Mouse (Mus musculus): ENCODE measurements around the gene Fbxl14. TPM values are rescaled to one million over a fixed set of nuclear protein-coding genes. Genes with fewer than 3 reads are reported as not detected.
"Not testable (repeated sequence)": the region's sequence is repeated elsewhere in the genome, so short reads cannot be mapped to it uniquely, and the experiment has no call there.

Gene Fbxl14
- total RNA-seq (2022), result 10 to 100 TPM; 35.2 to 38.8 (median 36.3) TPM

DNA sequence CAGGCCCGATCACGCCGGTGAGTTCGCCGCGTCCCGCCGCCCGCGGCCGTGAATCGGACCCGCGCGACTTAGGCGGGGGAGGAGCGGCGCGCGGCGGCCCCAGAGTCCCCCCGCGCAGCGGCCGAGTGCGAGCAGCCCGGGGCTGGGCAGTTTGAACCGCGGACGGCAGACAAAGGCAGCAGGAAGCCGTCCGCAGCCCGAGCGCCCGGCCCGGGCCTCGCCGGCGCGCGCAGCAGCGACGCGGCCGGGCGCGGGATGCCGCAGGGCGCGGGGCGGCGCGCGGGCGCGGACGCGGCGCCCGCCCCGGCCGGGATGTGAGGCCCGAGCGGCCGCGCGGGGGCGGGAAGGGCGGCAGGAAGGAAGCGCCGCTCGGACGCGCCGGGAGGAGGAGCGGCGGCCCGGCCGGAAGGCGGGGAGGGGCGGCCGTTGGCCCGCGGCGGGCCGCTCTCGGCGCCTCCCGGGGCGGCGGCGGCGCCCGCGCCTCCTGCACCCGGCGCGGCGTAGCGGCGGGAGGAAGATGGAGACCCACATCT, at the start of gene Fbxl14:
Fbxl14 (plus strand) TSS at position 326 of the 533 bp plus-strand sequence.
- no peak for DNase-seq

DNA sequence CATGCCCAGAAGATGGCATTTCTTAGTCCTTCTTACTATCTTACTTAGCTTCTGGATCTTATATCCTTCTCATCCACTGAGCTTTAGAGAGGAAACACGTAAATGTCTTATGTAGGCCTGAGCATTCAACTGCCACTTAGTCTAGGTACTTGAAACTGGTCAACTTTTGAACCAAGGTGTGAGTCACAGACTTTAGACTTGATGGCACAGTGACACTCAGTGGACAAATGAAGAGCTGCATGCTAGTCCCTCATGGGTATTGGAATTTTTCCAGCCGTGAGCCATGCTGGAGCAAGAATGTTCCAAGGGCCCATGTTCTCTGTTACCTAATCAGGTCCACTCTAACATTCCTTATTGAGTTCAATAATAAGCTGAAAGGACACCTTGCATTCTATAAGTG, 49.0 kb upstream of the Fbxl14 start:
- peak; percentile 52 for DNase-seq

DNA sequence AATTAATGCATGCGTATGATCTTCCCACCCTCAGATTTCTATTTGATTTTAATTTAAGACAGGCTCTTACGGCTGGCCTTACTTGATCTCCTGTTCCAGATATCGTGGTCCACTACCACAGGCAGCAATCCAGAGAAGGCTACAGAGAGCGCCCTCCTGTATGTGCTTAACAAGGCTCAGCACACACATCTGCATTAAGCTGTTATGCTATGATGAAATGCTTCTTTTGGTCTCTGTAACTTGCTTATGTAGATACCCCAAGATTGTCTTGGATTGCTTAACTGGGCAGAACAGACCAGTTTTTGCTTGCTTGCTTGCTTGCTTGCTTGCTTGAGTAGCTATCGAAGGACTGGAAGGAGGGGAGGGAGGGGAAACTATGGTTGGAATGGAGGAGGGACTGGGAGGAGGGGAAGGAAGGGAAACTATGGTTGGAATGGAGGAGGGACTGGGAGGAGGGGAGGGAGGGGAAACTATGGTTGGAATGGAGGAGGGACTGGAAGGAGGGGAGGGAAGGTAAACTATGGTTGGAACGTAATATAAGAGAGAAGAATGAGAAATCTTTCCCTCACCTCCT, 47.6 kb upstream of the Fbxl14 start:
- DNase-seq, result no peak

DNA sequence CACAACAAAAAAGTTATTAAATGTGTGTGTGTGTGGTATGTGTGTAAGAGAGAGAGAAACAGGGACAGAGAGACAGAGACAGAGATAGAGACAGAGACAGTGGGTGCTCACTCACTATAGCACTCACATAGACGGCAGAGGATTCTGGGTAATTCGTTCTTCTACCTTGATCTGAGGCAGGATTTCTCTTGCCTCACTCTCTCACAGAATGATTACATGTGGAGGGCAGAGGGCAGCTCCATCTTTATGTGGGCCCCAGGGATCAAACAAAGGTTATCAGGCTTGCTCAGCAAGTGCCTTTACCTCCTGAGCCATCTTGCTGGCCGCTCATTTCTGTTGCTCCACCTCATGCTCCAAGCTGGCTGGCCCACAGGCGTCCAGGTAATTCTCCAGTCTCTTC, 45.1 kb upstream of the Fbxl14 start:
- no peak for DNase-seq

DNA sequence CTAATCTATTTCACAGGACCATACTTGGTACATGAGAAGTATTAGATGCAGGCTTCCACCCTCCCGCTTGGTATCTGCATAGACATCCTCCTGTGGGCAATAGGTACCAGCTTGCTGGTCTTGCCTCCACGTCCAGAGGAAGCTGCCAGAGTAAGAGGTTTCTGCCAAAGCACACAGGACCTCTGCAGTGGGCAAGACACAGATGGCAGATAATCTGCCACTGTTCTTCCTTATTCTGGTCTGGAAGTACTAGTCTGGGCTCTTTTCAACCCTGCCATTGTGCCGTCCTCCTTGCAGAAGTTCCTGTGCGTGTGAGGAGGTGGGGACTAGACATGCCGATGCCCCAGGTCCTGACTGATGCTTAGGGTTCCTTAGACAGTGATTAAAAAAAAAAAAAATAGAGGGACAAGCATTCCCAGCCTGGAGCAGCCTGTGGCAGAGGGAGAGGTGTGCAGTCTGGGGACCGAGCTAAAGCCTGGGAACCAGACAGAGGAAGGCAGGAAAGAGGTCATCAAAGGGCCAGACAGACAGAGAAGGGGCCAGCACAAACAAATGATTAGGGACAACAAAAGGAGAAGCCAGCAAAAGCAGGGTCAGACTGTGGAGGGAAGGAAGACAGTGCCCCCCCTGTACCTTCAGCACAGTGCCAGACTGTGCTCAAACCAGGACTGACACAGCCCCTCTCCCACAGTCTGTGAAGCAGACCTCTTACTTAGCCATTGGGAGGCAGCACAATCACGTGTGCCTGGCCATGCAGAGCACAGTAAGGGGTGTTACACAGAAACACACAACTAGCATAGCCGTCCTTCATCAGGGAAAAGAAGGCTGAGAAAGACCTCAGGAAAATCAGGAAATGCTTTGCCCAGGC, 41.3 kb upstream of the Fbxl14 start:
- DNase-seq, result no peak

DNA sequence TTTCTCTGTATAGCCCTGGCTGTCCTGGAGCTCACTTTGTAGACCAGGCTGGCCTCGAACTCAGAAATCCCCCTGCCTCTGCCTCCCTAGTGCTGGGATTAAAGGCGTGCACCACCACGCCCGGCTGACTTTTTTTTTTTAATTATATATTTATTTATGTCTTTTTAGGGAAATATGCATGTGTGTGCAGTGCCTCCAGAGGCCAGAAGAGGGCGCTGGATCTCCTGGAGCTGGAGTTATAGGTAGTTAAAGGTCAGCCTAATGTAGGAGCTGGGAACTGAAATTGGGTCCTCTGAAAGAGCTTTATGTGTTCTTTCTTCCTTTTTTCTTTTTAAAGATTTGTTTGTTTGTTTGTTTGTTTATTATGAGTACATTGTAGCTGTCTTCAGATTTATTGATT, 36.7 kb upstream of the Fbxl14 start:
- DNase-seq, result not testable (repeated sequence)

DNA sequence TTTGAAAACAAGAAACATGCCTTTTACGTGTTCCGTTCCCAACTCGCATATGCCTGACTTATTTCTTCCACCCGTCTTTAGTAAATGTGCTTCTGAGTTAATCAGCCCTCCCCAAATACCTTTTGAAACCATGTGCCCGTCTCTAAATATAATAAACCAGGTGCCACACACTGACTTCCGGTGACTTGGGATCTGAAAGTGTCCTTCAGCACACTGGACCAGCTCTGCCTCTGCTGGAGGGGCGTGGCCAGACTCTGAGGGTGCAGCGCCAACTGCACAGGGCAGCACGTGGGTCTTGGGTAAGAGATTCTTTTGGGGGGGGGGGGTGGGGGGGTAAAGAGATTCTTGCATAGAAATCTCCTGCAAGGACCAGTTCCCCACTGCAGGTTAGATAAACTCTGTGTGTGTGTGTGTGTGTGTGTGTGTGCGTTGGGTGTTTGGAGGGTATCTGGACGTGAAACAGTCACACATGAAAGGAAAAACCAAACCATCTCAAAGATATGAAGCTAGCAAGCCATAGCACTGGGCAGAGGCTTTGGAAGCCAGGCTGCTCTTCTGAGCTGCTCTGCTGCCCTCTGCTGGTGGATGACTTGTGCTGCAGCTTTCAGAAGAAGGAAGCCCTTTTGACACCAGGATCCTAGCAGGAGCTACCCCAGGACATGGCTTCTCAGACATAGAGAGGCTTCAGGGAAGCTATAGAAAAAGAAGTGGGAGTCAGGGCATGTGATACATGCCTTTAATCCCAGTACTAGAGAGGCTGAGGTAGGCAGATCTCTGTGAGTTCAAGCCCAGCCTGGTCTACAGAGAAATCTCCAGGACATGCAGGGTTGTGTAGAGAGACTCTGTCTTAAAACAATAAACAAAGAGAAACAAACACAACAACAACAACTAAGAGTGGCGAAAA, 35.5 kb upstream of the Fbxl14 start:
- DNase-seq, result peak; percentile 69

DNA sequence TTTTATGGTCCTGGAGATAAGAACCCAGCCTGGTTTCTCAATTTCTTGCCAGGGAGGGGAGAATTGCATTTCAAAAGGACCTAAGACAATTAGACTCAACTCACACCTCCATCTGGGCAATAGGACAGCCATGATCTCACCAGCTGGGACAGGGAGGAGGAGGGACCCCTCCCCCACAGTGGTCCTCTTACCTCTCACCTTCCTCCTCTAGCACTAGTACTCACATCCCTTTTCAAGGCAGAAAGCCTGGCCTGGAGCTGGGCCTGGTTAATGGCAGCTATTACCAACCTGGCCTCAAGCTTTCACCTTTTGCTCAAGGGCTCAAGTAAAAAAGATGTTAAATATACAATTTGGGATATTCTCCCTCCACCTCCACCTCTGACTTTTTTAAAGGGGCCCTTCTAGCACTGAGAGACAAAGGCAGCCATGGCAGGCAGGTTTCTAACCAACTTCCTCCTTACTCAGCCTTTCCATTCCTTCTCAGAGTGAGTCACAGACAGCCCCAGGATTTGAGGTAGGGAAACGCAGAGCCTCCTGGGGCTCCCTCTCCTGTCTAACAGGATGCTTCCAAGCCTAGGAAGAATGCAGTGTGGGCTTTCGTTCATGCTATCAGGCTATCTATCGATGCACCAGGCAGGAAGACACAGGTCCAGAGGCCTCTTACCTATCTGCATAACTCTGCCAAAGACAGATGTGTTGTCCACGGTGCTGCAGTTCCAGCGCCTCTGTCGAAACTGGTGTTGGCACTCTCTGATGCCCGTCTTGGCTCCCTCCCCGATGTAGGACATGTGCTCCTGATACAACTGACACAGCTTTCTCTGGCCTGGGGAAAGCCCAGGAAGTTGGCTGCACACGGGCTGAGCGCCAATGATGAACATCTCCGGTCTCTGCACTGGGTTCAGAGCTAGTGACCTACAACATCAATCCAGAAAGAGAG, 33.5 kb upstream of the Fbxl14 start:
- peak; percentile 42 for DNase-seq

DNA sequence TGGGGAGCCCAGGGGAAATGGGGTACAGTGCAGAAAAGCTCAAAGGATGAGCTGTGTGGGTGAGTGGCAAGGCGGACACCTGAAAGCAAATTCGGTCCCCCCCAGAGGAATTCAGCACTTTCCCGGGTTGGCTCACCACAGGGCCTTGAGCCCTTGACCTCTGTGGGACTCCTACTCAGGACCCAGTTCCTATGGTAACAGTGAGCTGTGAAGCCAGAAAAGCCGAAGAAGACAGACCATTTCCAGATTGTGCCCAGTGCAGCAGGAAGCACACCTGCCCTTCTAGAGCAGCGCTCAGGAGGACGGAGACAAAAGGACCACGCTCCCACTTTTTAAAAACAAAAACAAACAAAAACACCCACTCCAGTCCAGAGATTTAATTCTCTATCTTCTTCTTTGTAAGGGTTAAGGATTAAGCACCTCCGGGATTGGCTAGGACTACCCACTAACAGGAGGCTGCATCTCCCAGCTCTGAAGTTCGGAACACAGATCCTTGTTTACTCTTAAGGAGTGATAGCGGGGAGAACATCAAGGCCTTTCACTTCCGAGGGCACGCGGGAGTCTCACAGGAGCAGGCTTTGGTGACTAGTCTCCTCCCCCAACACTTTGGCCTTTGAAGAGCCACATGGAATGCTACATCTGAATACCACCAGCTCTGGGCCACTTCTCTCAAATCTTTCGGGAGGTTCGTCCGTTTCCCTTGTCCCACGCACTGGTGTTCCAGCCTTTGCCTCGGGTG, 31.0 kb upstream of the Fbxl14 start:
- DNase-seq, result peak; percentile 38

DNA sequence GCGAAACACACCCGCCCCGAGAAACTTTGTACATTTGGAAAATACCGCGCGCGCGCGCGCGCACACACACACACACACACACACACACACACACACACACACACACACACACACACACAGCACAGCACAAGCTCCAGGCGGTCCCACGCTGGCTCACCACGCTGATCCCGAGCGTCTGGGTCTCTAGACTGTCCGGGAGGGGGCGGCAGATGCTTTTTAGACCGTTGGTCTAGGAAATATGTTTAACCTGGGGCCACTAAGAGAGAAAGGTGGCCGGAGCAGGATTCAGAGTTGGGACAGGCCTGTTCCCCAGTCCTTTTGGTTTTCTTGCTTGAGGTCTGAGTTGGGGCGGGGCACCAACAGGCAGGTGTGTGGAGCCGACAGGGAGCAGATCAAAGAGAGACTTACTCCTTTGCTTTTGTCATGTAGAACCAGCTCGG, 30.4 kb upstream of the Fbxl14 start:
- DNase-seq, result peak; percentile 59

DNA sequence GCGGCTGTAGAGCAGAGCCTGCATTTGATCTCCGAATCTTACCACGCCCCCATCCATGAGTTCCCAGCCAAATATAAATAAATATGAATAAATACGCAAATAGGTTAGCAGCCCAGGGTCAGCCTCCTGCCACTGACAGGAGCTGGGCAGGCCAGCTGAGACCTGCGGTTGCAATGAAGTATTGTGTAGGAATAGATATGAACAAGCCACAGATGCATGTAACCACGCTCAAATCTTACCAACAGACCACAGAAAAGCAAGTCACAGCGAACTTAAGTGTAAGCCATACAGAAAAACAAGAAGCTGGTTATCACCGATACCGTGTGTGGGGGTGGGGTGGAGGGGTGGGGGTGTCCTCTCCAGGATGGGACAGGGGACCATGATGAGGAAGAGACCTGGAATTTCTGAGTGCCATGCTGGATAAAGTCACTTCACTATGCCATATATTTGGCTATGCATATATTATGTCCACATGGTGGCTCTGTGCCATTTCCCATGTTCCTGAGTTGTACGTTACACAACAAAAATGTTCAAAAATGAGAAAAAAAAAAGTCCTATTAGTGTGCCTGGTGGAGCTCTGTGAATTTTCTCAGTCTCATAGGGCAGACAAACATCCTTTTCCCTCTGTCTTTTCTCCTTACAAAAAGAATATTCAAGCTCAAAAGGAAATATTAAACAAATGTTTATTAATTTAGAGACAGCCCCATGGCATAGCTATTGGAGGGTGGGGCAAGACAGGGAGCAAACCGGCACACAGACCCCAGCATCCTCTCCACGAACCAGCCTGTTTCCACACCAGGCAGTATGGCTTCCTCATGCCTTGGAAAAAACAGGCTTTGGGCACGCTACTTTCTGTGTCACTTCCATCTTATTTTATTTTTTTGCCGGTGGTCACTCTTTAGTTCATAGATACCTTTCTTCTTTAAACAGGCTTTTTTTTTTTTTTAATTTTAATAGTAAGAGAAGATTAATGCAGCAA, 28.2 kb upstream of the Fbxl14 start:
- DNase-seq, result no peak

DNA sequence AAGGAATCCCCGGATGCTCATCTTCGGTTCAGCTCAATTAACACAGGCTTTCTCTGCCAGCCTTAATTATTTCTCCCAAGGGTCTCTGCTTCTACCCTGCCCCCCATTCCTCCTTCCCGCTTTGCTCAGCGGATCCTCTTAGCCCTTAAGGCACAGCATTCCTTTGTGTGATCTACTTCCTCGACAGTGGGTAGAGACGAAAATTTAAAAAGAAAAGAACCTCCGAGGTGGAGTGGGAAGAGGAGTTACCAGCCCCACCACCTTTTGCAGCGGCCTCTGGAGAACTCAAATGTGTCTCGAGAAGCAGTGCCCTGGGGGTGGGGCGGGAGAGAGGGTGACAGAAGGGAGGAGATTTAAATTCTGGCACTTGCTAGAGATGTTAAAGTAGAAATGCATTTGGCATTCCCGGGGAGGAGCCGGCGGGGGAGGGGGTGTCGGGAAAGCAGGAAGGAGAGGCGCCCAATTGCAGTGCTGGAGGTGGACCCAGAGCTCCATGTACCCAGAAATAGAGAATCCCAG, 27.4 kb upstream of the Fbxl14 start:
- DNase-seq, result no peak

DNA sequence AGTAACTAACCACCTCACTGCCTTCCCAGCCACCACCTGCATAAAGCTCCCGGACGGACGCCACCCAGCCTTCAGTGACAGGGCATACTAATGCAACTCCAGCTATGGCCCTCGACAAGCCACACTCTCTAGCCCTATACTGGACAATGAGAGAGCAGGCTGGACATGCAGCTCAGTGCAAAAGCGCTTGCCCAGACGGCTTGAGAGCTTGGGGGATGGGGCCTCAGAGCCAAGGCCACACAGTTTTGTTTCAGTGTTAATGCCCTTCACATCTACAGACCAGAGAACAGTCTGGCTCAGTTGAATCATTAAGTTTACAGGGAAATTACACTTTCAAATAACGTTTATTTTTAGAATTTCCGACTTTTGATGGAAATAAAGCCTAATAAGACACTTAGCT, 21.3 kb upstream of the Fbxl14 start:
- DNase-seq, result no peak

DNA sequence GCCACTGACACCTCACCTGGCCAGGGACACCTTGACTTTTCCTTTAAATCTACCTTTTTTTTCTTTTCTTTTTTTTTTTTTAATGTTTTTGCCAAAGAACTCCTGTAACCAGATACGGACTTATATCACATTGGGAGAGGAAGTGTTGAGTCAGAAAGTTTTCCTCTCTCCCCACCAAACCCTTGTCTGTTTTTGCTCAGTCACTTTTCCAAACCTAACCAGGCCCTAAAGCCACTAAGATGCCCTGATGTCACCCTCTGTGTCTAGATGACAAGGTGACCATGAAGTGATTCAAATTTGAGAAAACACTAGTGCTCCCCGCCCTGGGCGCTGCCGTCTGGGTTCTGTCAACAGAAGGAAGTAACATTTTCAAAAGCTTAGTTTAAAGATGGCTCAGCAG, 20.4 kb upstream of the Fbxl14 start:
- no peak for DNase-seq

DNA sequence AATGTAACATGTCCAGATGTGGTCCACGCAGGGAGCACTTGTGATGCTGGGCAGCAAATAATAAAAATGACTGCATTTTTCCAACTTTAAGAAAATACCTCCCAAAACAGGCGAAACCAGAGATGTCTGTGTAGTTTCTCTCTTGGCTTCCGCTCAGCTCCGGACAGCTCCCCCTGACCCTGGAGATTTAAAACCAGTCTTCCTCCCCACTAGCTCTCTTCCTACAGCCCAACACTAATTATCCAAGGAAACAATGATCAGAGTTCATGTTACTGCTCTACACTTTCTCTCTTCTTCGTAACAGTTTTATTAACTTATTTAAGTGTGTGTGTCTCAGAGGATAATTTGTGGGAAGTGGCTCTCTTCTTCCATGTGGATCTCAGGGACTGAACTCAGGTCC, 19.1 kb upstream of the Fbxl14 start:
- no peak for DNase-seq

DNA sequence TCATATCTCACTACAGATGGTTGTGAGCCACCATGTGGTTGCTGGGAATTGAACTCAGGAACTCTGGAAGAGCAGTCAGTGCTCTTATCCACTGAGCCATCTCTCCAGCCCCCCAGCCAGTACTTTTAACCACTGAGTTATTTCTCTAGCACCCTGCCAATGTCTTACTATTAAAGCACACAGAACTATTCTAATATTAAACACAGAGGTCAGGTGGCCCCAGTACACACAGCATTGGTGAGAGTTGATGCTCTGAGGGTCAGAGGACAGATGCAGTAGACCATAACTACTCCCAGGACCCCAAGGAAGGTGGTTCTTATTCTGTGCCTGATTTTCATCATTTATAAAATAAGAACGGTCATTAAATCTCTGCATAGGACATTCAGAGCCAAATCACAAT, 13.3 kb upstream of the Fbxl14 start:
- no peak for DNase-seq

DNA sequence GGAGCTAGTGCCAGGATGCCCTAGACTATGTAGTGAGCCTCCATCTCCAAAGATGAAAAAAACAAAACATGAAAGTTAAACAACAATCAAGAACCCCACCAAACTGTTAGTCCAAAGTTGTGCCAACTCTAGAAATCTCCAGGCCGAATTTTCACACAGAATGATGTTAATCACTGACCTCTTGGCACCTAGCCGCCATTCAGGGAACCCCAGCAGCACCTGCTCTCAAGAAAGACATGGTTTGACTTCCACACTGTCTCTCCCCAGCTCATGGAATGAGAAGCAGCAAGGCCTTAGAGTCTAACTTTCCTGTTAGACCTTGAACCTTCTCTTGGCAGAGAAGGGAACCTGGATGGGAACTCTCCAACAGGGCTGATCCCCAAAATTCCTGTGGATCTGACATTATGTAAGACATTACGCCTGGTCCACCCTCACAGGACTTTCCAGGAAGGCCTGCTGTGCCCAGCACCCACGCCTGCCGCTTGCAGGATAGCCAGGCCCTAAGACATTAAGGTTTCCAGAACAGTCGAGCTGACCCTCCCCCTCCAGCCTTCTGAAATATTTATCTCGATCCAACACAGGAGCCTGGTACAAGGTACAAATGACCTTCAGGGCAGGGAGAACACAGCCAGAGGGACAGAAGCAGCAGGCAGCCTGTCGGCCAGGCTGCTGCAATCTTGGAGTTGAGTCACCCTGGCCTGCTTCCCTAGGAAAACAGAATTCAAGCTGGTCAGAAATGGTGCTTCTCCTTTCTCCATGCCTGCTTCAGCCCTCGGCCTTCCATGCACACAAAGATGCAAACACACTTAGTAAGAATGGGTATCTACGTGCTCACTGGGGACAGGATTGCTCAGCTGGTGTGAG, 12.3 kb upstream of the Fbxl14 start:
- peak; percentile 67 for DNase-seq

DNA sequence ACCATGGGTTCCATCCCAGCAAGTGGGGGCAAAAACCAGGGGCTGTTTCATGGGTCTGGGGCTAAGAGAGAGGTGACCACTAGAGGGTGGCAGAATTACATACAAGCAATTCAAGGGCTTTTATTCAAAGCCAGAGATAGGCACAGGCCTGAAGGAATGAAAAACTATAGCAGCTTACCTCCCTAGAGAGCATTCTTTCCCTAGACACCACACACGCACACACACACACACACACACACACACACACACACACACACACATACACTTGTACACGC, 11.7 kb upstream of the Fbxl14 start:
- no peak for DNase-seq

DNA sequence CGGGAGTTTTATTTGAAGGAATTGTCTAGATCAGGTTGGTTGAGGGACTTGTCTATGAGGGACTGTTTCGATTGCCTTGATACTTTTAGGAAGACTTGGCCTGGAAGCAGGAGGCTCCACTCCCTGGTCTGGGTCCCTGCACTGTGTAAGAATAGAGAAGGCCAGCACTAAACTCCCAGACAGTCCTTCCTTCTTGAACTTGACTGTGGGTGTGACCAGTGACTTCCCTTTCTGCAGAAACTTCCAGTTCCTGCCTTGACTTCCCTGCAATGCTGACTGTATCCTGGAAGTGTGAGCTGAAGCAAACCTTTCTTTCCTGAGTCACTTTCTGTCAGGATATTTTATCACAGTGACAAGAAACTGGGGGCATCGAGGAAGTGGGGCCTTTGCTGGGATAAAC, 8.7 kb upstream of the Fbxl14 start:
- DNase-seq, result no peak
